Mouse (Mus musculus) retina, postnatal 1 day (tissue): ENCODE results near the gene Rab3gap1.
"Not testable (repeated sequence)": the region's sequence is repeated elsewhere in the genome, so short reads cannot be mapped to it uniquely, and the experiment has no call there.

Experiments used
- DNase-seq: peaks from one replicate; pipeline ENCODE4 v3.0.0-alpha.2; 2012

Rab3gap1 gene

GRCm38 (mm10) chr1:127933405-127933804 lies 64.8 kb downstream of the Rab3gap1 start:
- DNase-seq: no peak

DNA sequence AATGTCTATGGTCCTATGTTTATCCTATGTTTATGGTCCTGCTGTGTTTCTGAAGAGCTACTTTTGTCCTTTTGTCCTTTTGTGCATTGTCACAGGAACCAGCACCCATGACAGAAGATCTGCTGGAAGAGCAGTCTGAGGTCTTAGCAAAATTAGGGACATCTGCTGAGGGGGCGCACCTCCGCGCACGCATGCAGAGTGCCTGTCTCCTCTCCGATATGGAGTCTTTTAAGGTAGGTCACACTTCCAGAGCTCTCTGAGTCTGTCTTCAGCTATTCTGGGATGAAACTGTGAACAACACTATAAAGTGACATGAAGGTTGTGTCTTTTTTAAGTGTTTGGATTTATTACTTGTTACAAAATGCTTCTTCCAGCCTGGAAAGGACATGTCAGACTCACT lies 65.7 kb downstream of the Rab3gap1 start:
- no peak for DNase-seq

- DNase-seq: no peak
Measured at GRCm38 (mm10) chr1:127937277-127937676, 68.7 kb downstream of the Rab3gap1 start.

GRCm38 (mm10) chr1:127942231-127942630 lies 73.7 kb downstream of the Rab3gap1 start:
- no peak for DNase-seq

GRCm38 (mm10) chr1:127943516-127943915 lies 74.9 kb downstream of the Rab3gap1 start:
- no peak for DNase-seq

- no peak for DNase-seq
Measured at GRCm38 (mm10) chr1:127945696-127946575, 77.4 kb downstream of the Rab3gap1 start.

GRCm38 (mm10) chr1:127946615-127947249 lies 78.2 kb downstream of the Rab3gap1 start:
- DNase-seq: no peak

DNA sequence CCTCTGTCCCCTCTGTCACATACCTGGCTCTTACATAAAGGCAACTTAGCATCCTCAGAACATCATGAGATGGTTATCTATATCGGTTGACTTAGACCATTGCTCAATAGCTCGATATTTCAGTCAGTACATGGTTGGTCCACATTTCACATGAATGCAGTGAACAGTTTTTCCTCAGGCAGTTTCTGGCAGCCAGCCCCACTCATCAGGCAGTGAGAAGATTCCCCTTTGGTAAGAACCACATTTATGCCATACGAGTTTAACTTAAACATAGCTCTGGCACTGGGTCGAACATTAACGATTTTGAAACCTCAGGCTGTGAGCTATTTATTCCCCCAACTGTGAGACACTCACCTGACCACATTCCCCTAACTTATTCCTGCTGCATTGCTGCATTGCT lies 80.2 kb downstream of the Rab3gap1 start:
- DNase-seq: no peak

GRCm38 (mm10) chr1:127952276-127952675 lies 83.7 kb downstream of the Rab3gap1 start:
- DNase-seq: no peak

GRCm38 (mm10) chr1:127954198-127954597 lies 85.6 kb downstream of the Rab3gap1 start:
- DNase-seq: not testable (repeated sequence)

DNA sequence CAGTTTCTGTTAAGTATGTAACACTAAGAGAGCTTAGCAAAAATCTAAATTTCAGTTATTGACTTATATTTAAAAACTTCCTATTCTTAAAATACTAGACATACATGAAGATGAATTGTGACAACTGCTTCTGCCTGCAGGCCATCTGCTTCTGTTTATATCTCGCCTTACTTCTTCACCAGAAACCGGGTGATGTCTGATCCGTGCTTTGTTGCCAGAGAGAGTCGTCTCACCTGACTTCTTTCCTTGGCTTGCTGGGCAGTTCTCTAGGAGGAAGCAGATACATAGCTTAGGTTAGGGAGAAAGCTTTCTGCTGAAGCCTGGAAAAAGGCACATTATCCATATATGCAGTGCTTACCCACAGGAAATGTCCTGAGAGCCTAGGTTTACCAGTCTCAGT lies 86.2 kb downstream of the Rab3gap1 start:
- no peak for DNase-seq

DNA sequence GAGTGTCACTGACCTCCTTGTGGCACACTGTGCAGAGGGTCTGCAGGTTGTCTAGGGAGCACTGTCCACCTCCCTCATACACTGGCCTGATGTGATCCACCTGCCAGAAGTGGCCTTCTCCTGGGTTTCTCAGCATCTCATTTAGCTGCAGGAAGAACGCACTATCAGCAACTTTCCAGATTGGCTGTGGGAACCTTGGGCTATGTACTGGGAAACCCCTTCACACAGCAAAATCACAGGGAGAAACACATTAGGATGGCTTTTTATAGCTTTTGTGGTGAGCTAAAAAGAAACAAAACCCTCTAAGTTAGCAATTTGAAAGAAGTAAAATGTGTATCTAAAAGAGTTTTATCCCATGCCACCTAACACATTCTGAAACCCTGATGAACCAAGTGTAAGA lies 88.0 kb downstream of the Rab3gap1 start:
- DNase-seq: no peak

DNA sequence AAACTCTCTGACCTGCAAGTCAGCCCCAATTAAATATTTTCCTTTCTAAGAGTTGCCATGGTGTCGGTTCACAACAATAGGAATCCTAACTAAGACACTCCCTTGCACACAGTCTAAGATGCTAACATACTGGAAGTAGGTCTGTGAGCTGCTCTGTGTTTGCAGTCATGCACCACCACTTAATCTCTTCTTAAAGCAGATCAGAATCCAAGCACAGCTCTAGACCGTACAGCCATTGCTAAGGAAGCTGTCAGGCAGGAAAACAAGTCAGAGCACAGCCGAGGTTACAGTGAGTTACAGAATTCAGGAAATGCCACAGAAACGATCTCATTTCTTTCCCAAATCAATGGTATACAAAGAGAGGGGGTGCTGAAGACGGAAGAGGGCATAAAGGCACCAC lies 90.2 kb downstream of the Rab3gap1 start:
- DNase-seq: peak; percentile 5

DNA sequence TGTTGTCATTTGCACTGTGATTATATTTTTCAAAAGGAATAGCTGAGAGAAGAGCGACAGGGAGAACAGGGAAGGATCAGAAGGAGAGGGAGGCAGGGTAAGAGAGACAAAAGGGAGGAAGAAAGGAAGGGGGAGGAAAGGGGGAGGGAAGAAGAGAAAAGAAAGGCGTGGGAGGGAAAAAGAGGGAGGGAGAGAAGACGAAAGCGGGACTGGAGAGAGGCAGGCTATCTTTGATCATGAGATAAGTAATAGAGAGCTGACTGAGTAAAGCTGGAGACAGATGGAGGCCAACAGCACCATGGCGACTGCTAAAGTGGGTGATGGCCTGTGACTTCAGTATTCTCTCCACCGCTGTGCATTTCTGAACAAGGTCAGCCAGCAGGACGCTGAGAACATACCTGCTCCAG lies 90.7 kb downstream of the Rab3gap1 start:
- DNase-seq: no peak

DNA sequence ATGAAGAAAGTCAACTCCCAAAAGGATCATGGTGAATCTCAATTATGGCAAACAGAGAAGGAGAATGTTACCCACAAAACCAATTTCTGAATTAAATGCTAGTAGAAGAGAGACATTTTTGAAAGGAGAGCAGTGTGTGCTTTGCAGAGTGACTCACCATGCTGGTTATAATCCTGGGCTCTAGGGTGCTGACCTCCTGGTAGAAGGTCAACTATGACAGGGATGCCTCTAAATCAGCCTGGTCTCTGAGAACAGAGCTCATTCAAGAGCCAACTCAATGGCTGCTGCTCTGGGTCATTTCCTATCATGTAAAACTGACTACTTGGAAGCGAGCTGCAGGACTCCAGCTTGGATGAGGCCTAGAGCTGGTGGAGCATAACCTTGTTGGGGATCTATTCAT lies 92.6 kb downstream of the Rab3gap1 start:
- DNase-seq: no peak

GRCm38 (mm10) chr1:127963326-127963725 lies 94.8 kb downstream of the Rab3gap1 start:
- no peak for DNase-seq

- no peak for DNase-seq
Measured at GRCm38 (mm10) chr1:127970870-127971269, 102.3 kb downstream of the Rab3gap1 start.

DNA sequence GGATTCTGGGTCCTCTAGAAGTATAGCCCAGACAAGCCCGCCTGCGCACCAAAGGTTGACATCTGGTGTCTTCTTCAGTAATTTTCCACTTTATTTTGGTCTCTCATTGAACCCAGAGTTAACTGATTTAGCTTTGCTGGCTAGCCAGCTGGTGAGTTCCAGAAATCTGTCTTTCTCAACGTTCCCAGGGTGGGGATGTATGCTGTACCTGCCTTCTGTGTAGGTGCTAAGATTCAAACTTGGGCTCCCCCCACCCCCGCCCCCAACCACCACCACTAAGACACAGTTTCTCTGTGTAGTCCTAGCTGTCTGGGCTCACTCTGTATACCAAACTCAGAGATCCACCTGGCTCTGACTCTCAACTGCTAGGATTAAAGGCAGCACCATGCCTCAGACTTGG lies 105.5 kb downstream of the Rab3gap1 start:
- DNase-seq: no peak

GRCm38 (mm10) chr1:127975676-127976075 lies 107.1 kb downstream of the Rab3gap1 start:
- no peak for DNase-seq

DNA sequence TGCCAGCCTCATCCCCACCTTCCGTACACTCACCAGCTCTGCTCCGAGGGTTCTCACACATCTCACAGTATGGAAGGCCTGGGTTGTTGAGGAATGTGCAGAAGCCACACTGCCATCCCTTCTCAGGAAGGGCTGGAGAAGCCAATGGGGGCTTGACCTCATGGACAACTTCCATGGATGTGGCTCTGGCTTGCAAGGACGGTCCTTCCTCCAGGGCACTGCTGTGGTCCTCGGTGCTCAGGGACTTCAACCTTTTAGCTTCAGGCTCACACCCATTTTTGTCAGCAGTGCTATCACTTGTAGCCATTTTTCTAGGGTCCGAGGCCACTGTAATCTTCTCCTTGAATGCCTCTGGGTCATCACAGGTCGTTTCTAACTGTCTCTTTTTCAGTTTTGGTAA lies 107.5 kb downstream of the Rab3gap1 start:
- no peak for DNase-seq

DNA sequence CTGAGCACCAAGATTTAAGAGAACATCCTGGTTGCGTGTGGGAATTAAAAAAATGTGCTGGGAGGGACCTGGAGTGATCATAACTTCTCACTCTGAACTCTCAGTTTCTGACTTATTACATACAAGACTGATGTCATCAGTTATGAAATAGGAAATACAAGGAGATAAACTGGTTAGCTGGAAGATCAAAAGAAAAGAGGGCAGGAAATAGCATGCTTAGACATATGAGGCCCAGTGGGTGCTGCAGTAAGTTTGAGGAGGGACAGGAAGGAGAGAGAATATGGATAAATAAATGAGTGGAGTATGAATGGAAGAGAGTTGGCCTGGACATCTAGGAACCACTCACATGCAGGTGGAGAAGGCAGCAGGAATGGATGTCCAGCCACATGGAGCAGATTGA lies 109.6 kb downstream of the Rab3gap1 start:
- DNase-seq: no peak

DNA sequence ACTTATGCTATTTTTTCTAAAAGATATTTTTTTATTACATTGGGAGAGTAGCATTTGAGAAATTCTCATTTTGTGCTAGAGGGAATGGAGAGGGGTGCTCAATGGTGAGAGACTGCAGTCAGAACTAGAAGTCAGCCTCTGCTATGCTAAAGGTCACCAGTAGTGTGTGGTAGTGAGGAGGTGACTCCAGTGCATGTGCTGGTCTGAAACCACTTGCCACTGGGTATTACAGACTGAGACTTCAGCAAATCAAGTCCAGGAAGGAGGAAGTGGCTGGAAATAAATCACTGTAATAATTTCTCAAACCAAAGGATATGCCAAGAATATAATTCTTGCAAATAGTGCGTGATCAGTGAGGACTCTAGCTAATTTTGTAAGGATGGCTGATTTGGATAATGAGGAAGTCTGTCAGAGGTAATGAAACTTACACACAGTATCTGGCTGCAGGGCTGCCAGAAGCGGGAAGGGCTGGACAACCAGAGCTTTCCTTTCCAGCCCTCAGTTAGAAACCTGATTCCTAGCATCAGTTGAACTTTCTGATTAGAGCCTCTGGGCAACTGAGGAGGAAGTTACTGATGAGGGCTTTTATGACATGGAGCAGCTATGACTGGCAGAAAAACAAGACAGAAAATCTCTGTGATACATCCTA lies 112.5 kb downstream of the Rab3gap1 start:
- peak; percentile 46 for DNase-seq

DNA sequence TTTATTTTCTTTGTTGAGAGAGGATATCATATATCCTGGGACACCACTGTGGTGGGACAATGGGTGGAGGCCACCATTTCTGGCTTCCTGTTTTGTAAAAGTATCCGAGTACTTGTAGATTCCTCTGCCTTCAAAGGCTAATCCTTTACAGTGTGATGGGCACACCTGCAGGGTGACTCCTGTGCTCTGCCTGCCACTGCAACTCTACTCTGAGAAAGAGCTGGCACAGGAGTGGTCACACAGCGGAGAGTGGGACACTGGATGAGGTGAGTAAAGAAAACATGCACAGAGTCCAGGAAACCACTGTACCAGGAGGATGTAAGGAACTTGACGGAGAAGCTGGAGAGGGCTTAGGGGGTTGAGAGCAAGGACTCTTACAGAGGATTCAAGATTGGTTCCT lies 113.7 kb downstream of the Rab3gap1 start:
- no peak for DNase-seq
